Mouse (Mus musculus): Measurements from ENCODE around the gene Ctss. TPM values are rescaled to one million over a fixed set of nuclear protein-coding genes. Genes with fewer than 3 reads are reported as not detected.
A peak's percentile ranks its signal among the peaks of the same experiment; 100 is the strongest.

Ctss gene
- polyA plus RNA-seq, 1 experiment from 2014 or later = 11.0 TPM

DNA sequence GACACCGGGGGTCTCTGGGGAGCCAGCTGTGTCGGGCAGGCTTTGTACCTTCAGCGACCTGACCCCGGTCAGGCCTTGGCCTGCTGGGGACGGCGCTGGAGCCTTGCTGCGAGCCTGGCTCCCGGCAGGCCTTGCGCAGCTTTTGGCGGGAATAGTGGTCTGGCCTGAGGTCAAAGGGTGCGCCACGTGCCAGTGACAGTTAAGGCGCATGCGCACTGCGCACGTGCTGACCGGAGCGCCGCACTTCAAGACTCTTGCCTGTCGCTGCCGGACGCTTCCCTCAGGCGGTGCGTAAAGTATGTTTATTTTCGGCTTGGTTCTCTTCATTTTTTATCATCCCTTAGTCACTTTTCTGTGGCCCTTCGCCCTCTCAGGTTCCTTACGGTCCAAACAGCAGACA, 32.9 kb downstream of the Ctss start, which contains the start of gene Hormad1:
Gene Hormad1 (plus strand): TSS at position 241 of the 400 bp plus-strand sequence.
- Histone ChIP-seq H3K36me3 (replicated peaks; ENCODE audit: control insufficient read depth, insufficient read depth, low read depth, low read length) (no peaks in the 10 kb centered on the region), H3K27ac (replicated peaks; ENCODE audit: low read depth, low read length) (no peak within 1 kb of the TSS), H3K27me3 (ENCODE audit: control insufficient read depth, insufficient read depth, low read length) (no peaks in the 10 kb centered on the region), H3K4me2 (ENCODE audit: low read depth, low read length) (no peak within 1 kb of the TSS), H3K4me3 (ENCODE audit: low read depth, low read length) (no peak within 1 kb of the TSS), H3K9ac (replicated peaks; ENCODE audit: low read length) (no peak within 1 kb of the TSS), H3K9me3 (replicated peaks; ENCODE audit: control insufficient read depth, low read length) (no peaks in the 10 kb centered on the region), H3K4me1 (ENCODE audit: control insufficient read depth, insufficient read depth, low read length) (no peaks in the 10 kb centered on the region)
- no peak for DNase-seq (ENCODE audit: low spot score)
- 86% methylated on average over 27 of the region's 27 CpGs for WGBS
- ATAC-seq (replicated peaks; ENCODE audit: insufficient number of reproducible peaks, low FRiP score, low TSS enrichment, low read depth) = no peak

DNA sequence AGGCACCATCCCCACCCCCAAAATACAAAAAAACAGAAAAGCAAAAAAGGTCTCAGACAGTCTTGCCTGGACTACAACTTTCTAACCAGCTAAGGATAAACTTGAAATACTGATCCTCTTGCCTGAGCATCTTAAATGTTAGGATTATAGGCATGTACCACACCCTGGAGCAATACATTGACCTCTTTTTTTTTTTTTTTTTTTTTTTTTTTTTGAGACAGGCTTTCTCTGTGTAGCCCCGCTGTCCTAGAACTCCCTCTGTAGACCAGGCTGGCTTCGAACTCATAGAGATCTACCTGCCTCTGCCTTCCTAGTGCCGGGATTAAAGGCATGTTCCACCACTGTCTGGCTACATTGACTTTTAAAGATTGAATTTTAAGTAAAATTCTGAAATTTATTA, 34.2 kb downstream of the Ctss start:
- Histone ChIP-seq H3K27ac (replicated peaks; ENCODE audit: low read depth, low read length) (no peak overlapping the region), H3K4me1 (ENCODE audit: control insufficient read depth, insufficient read depth, low read length) (no peaks in the 10 kb centered on the region), H3K9ac (replicated peaks; ENCODE audit: low read length) (no peak overlapping the region), H3K4me3 (ENCODE audit: low read depth, low read length) (no peak overlapping the region), H3K36me3 (replicated peaks; ENCODE audit: control insufficient read depth, insufficient read depth, low read depth, low read length) (no peaks in the 10 kb centered on the region), H3K27me3 (ENCODE audit: control insufficient read depth, insufficient read depth, low read length) (no peaks in the 10 kb centered on the region), H3K9me3 (replicated peaks; ENCODE audit: control insufficient read depth, low read length) (no peaks in the 10 kb centered on the region), H3K4me2 (ENCODE audit: low read depth, low read length) (no peak overlapping the region)
- ATAC-seq (replicated peaks; ENCODE audit: insufficient number of reproducible peaks, low FRiP score, low TSS enrichment, low read depth) = no peak
- no peak for DNase-seq (ENCODE audit: low spot score)
- WGBS = 90% methylated on average over 3 of the region's 3 CpGs

DNA sequence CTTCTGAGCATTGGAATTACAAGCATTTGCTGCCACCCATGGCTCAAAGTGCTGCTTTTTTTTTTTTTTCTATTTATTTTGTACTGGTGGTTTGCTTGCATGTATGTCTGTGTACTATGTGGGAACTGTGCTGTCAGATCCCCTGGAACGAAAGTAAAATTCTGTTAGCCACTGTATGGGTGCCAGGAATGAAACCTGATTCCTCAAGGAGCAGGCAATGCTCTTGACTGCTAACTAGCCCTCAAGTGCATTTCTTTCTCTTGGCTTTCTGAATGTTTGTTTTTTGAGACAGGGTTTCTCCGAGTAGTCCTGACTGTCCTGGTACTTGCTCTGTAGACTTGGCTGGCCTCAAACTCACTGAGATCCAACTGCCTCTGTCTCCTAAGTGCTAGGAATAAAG, 35.2 kb downstream of the Ctss start:
- H3K36me3 ChIP-seq (replicated peaks; ENCODE audit: control insufficient read depth, insufficient read depth, low read depth, low read length) = no peaks in the 10 kb centered on the region
- no peak overlapping the region for H3K27ac ChIP-seq (replicated peaks; ENCODE audit: low read depth, low read length)
- H3K27me3 ChIP-seq (ENCODE audit: control insufficient read depth, insufficient read depth, low read length) = no peaks in the 10 kb centered on the region
- no peak overlapping the region for H3K4me2 ChIP-seq (ENCODE audit: low read depth, low read length)
- ATAC-seq (replicated peaks; ENCODE audit: insufficient number of reproducible peaks, low FRiP score, low TSS enrichment, low read depth) (no peak), DNase-seq (ENCODE audit: low spot score) (no peak)
- 70% methylated on average over 2 of the region's 2 CpGs for WGBS
- H3K9ac ChIP-seq (replicated peaks; ENCODE audit: low read length) = no peak overlapping the region
- H3K4me1 ChIP-seq (ENCODE audit: control insufficient read depth, insufficient read depth, low read length) = no peaks in the 10 kb centered on the region
- H3K4me3 ChIP-seq (ENCODE audit: low read depth, low read length) = no peak overlapping the region
- H3K9me3 ChIP-seq (replicated peaks; ENCODE audit: control insufficient read depth, low read length) = no peaks in the 10 kb centered on the region

DNA sequence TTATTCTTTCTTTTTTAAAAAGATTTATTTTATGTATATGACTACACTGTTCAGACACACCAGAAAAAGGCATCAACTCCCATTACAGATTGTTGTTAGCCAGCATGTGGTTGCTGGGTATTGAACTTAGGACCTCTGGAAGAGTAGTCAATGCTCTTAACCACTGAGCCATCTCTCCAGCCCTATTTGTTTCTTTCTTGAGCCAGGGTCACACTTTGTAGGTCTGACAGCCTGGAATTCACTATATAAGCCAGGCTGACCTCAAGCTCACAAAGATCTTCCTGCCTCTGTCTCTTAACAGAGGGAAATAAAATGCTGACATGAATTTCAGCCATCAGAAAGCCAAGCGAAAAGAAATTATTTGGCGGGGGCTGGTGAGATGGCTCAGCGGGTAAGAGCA, 43.0 kb downstream of the Ctss start:
- Histone ChIP-seq H3K4me1 (ENCODE audit: control insufficient read depth, insufficient read depth, low read length) (no peaks in the 10 kb centered on the region), H3K27me3 (ENCODE audit: control insufficient read depth, insufficient read depth, low read length) (no peaks in the 10 kb centered on the region), H3K9ac (replicated peaks; ENCODE audit: low read length) (no peak overlapping the region), H3K27ac (replicated peaks; ENCODE audit: low read depth, low read length) (no peak overlapping the region), H3K4me3 (ENCODE audit: low read depth, low read length) (no peak overlapping the region), H3K4me2 (ENCODE audit: low read depth, low read length) (no peak overlapping the region), H3K9me3 (replicated peaks; ENCODE audit: control insufficient read depth, low read length) (no peaks in the 10 kb centered on the region), H3K36me3 (replicated peaks; ENCODE audit: control insufficient read depth, insufficient read depth, low read depth, low read length) (no peaks in the 10 kb centered on the region)
- 91% methylated on average over 3 of the region's 3 CpGs for WGBS
- no peak for DNase-seq (ENCODE audit: low spot score)
- no peak for ATAC-seq (replicated peaks; ENCODE audit: insufficient number of reproducible peaks, low FRiP score, low TSS enrichment, low read depth)

DNA sequence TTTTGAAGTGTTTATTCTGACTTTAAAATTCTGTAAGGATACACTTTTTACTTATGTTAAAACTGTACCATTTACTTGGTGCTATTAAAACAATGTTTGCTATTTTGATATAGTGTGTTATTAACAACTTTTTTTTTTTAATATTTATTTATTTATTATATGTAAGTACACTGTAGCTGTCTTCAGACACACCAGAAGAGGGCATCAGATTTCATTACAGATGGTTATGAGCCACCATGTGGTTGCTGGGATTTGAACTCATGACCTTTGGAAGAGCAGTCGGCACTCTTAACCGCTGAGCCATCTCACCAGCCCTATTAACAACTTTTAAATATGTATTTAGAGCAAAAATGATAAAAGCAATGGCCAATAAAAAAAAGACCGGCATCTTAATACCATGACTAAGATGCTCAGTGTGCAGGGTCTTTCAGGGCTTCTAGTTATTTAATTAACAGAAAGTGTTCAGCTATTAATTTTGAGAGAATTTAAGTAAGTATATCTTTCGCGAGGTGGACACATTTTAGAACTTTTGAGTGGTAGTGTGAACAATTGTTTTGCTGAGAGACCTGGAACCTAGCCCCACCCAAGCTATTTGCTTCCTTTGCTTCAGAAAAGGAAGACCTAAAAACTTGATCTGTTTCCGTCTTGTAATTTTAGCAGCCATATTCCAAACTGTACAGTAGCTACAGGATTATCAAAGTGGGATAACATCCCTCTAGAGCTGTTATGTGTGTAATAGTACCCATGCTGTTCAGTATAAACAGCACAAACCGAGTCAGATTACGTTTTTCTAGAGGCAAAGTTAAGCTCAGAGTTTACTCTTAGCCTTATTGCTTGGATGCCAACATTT, 61.4 kb downstream of the Ctss start:
- WGBS = 52% methylated on average over 8 of the region's 8 CpGs
- no peaks in the 10 kb centered on the region for H3K27me3 ChIP-seq (ENCODE audit: control insufficient read depth, insufficient read depth, low read length)
- peak overlapping the region; percentile 11; the same call in 1 of the 2 replicates for H3K9ac ChIP-seq (replicated peaks; ENCODE audit: low read length)
- no peaks in the 10 kb centered on the region; the same call in 1 of the 2 replicates for H3K36me3 ChIP-seq (replicated peaks; ENCODE audit: control insufficient read depth, insufficient read depth, low read depth, low read length)
- H3K9me3 ChIP-seq (replicated peaks; ENCODE audit: control insufficient read depth, low read length) = no peaks in the 10 kb centered on the region
- no peak; the same call in 1 of the 2 replicates for ATAC-seq (replicated peaks; ENCODE audit: insufficient number of reproducible peaks, low FRiP score, low TSS enrichment, low read depth)
- H3K4me2 ChIP-seq (ENCODE audit: low read depth, low read length) = peak overlapping the region; percentile 16; the same call in 1 of the 2 replicates
- peak overlapping the region; percentile 75 for H3K4me3 ChIP-seq (ENCODE audit: low read depth, low read length)
- H3K27ac ChIP-seq (replicated peaks; ENCODE audit: low read depth, low read length) = no peak overlapping the region
- H3K4me1 ChIP-seq (ENCODE audit: control insufficient read depth, insufficient read depth, low read length) = no peaks in the 10 kb centered on the region
- DNase-seq (ENCODE audit: low spot score) = no peak

DNA sequence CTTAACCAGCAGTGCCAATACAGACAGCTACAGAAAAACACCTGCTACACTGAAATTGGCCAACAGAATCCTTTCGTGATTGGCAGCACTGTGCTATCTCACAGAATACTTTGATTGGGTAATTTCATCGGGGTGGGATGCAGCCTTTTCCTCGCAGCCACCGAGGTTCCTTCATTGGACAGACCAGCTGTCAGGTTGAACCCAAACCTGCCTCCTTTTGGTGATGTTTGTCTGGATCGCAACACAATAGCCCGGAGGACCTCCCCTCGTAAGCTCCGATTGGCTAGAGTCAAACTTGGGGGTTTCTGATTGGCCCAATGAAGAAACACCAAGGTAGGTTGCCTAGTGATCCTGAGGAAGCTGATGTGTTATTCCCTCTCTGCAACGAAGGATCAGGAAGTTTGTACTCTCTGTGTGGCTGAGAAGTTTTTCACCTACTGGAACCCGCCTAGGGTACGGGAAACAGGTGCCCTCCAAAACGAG, 62.1 kb downstream of the Ctss start, which contains the start of gene Golph3l:
Gene Golph3l (plus strand): TSS at position 331 of the 483 bp plus-strand sequence.
- Histone ChIP-seq H3K9ac (replicated peaks; ENCODE audit: low read length) (peak within 1 kb of the TSS; percentile 69), H3K4me1 (ENCODE audit: control insufficient read depth, insufficient read depth, low read length) (no peaks in the 10 kb centered on the region), H3K9me3 (replicated peaks; ENCODE audit: control insufficient read depth, low read length) (no peaks in the 10 kb centered on the region), H3K27me3 (ENCODE audit: control insufficient read depth, insufficient read depth, low read length) (no peaks in the 10 kb centered on the region), H3K36me3 (replicated peaks; ENCODE audit: control insufficient read depth, insufficient read depth, low read depth, low read length) (no peaks in the 10 kb centered on the region; the same call in 1 of the 2 replicates), H3K4me3 (ENCODE audit: low read depth, low read length) (peak within 1 kb of the TSS; percentile 75), H3K27ac (replicated peaks; ENCODE audit: low read depth, low read length) (no peak within 1 kb of the TSS), H3K4me2 (ENCODE audit: low read depth, low read length) (peak within 1 kb of the TSS; percentile 43; the same call in 1 of the 2 replicates)
- 0% methylated on average over 12 of the region's 12 CpGs for WGBS
- ATAC-seq (replicated peaks; ENCODE audit: insufficient number of reproducible peaks, low FRiP score, low TSS enrichment, low read depth) (peak; percentile 100), DNase-seq (ENCODE audit: low spot score) (peak; percentile 96)

DNA sequence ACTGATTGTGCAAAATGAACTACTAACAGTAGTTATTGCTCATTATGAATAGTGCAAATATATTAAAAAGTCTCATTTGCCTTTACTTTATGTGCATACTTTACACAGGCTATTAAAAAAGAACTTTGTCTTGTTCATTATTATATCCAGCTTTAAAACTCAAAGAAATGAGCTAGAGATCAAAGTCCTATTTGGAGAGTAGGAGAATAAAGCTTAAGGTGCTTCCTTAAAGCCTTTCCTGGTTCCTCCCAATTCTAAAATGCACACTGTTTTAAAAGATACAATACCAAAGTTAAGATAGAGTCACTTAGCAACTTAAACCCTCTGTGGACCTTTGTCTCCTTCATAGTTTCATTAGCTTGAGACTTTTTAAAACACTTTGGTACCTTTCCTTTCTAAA, 72.1 kb downstream of the Ctss start:
- DNase-seq (ENCODE audit: low spot score) (no peak), ATAC-seq (replicated peaks; ENCODE audit: insufficient number of reproducible peaks, low FRiP score, low TSS enrichment, low read depth) (no peak)
- Histone ChIP-seq H3K4me3 (ENCODE audit: low read depth, low read length) (no peak overlapping the region), H3K36me3 (replicated peaks; ENCODE audit: control insufficient read depth, insufficient read depth, low read depth, low read length) (no peaks in the 10 kb centered on the region), H3K9ac (replicated peaks; ENCODE audit: low read length) (no peak overlapping the region), H3K4me1 (ENCODE audit: control insufficient read depth, insufficient read depth, low read length) (no peaks in the 10 kb centered on the region), H3K27ac (replicated peaks; ENCODE audit: low read depth, low read length) (no peak overlapping the region), H3K4me2 (ENCODE audit: low read depth, low read length) (no peak overlapping the region), H3K27me3 (ENCODE audit: control insufficient read depth, insufficient read depth, low read length) (no peaks in the 10 kb centered on the region), H3K9me3 (replicated peaks; ENCODE audit: control insufficient read depth, low read length) (no peaks in the 10 kb centered on the region)

DNA sequence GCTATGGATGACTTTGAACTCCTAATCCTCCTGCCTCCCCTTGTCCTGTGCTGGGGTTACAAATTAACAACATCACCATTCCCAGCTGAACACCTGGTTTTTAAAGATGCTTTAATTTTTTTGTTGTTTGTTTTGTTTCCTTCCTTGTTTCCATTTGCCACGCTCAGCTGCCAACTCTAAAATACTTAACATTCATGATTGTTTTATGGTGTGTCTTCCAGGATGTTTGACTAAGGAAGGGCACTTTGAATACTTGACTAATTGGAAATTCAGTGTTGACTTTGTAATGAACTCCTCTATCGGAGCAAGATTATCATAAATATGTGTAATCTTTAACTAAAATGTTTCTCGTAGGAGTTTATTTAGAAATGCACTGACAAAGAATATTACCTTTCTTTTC, 74.7 kb downstream of the Ctss start:
- Histone ChIP-seq H3K27me3 (ENCODE audit: control insufficient read depth, insufficient read depth, low read length) (no peaks in the 10 kb centered on the region), H3K4me1 (ENCODE audit: control insufficient read depth, insufficient read depth, low read length) (no peaks in the 10 kb centered on the region), H3K27ac (replicated peaks; ENCODE audit: low read depth, low read length) (no peak overlapping the region), H3K4me3 (ENCODE audit: low read depth, low read length) (no peak overlapping the region), H3K9me3 (replicated peaks; ENCODE audit: control insufficient read depth, low read length) (no peaks in the 10 kb centered on the region), H3K36me3 (replicated peaks; ENCODE audit: control insufficient read depth, insufficient read depth, low read depth, low read length) (no peaks in the 10 kb centered on the region), H3K4me2 (ENCODE audit: low read depth, low read length) (no peak overlapping the region), H3K9ac (replicated peaks; ENCODE audit: low read length) (no peak overlapping the region)
- DNase-seq (ENCODE audit: low spot score) (no peak), ATAC-seq (replicated peaks; ENCODE audit: insufficient number of reproducible peaks, low FRiP score, low TSS enrichment, low read depth) (no peak)
- 86% methylated on average over 3 of the region's 3 CpGs for WGBS
